Mouse (Mus musculus) heart, embryonic 11.5 days (tissue): Measurements from ENCODE around the gene Dll3. TPM values are rescaled to one million over a fixed set of nuclear protein-coding genes. Genes with fewer than 3 reads are reported as not detected.

Source experiments
- ATAC-seq: fragments of 200-750 bp; cut with Nextera tagmentation; replicated peaks from 2 replicates; pipeline ENCODE4 v1.8.0; 2017; ENCODE audit warnings: moderate library complexity; ENCODE audit not compliant: insufficient number of reproducible peaks, low FRiP score, low TSS enrichment
- H3K27ac ChIP-seq: fragments of 300-500 bp; sonication (generic); 2 replicates; pipeline ENCODE4 v1.5.1; 2014; ENCODE audit warnings: mild to moderate bottlenecking, low read depth, low read length
- H3K27me3 ChIP-seq: fragments of 300-500 bp; sonication (generic); 2 replicates; pipeline ENCODE4 v1.6.1; 2014; ENCODE audit warnings: mild to moderate bottlenecking, low read length, mixed read lengths; ENCODE audit not compliant: control insufficient read depth, insufficient read depth
- H3K36me3 ChIP-seq: fragments of 300-500 bp; sonication (generic); 2 replicates; pipeline ENCODE4 v1.6.1; 2014; ENCODE audit warnings: mild to moderate bottlenecking, low read length, moderate library complexity, mixed read lengths; ENCODE audit not compliant: control insufficient read depth, insufficient read depth
- H3K4me1 ChIP-seq: fragments of 300-500 bp; sonication (generic); 2 replicates; pipeline ENCODE4 v1.6.1; 2014; ENCODE audit warnings: low read length; ENCODE audit not compliant: control insufficient read depth, insufficient read depth
- H3K4me2 ChIP-seq: fragments of 300-500 bp; sonication (generic); 2 replicates; pipeline ENCODE4 v1.6.1; 2014; ENCODE audit warnings: mild to moderate bottlenecking, moderate library complexity
- H3K4me3 ChIP-seq: fragments of 300-500 bp; sonication (generic); 2 replicates; pipeline ENCODE4 v1.5.1; 2014; ENCODE audit warnings: low read depth, low read length
- H3K9ac ChIP-seq: fragments of 300-500 bp; sonication (generic); 2 replicates; pipeline ENCODE4 v1.6.1; 2014; ENCODE audit warnings: mild to moderate bottlenecking, low read depth, low read length, moderate library complexity
- H3K9me3 ChIP-seq: fragments of 300-500 bp; sonication (generic); replicated peaks from 2 replicates; pipeline ENCODE4 v1.6.1; 2016; ENCODE audit warnings: low read length; ENCODE audit not compliant: control insufficient read depth
- WGBS: fragments of 180-500 bp; shearing (Covaris S2); extraction: QIAGEN DNeasy Blood & Tissue Kit; methylation state at CpG from one replicate; pipeline ENCODE4 v1.1.7; 2014; ENCODE audit not compliant: insufficient replicate concordance; 5-methylcytosine and 5-hydroxymethylcytosine counted together
- polyA plus RNA-seq: library from polyadenylated mRNA; unstranded; fragments of >200 nt; fragmentation: Nextera tagmentation; extraction: Ambion mirVana; gene quantifications from 2 replicates; pipeline ENCODE4 v1.2.1, GENCODE M21; 2014

The Dll3 gene
- 0.24 and 0.43 TPM in 2 replicates for polyA plus RNA-seq

DNA sequence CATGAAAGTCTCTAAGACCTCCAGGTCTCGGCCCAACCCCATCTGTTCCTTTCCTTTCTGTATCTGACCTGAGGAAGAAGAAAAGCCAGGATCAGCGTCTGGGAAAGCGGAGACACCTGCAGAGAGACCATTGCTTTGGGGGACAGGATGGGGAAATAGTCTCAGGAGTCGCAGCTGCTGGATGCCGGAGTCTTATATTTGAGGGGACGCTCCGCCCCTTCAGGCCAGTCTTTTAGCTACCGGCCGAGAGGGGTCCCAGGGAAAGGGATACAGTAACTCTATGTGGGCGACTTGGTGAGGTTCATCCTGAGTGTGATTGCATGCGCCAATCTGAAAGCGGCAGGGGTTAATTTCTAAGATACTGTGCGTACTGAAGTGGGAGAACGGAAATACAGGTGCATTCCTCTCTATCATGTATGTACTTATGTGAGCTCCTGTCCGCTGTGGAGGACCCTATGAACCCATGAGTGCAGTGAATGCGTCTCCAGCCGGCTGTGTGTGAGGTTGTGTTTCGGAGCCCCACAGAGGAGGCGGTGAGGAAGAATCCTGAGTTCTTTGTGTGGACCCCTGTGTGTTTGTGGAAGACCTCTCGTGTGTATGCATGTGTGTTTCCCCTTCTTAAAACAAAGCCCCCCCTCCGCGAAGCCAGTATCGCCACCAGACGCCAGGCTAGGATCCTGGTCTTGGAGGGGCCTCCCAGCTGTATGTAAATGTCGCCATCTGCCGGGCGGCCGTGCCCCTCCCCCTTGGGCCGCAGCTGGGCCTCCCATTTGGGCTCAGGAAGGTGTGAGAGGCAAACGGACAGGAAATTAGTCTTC lies at the start of gene Dll3:
TSS of gene Dll3 (minus strand) at position 623 of the 818 bp plus-strand sequence.
- H3K9ac ChIP-seq = peak within 1 kb of the TSS; percentile 40
- H3K4me1 ChIP-seq = no peaks in the 10 kb centered on the region
- 1% methylated on average over 30 of the region's 30 CpGs for WGBS
- H3K9me3 ChIP-seq = no peaks in the 10 kb centered on the region
- H3K27ac ChIP-seq = no peak within 1 kb of the TSS
- peak within 1 kb of the TSS; percentile 65 for H3K4me2 ChIP-seq
- peak within 1 kb of the TSS; percentile 32 for H3K4me3 ChIP-seq
- H3K27me3 ChIP-seq = peaks cover 47% of the 10 kb centered on the region
- no peak for ATAC-seq
- H3K36me3 ChIP-seq = peaks cover 20% of the 10 kb centered on the region

DNA sequence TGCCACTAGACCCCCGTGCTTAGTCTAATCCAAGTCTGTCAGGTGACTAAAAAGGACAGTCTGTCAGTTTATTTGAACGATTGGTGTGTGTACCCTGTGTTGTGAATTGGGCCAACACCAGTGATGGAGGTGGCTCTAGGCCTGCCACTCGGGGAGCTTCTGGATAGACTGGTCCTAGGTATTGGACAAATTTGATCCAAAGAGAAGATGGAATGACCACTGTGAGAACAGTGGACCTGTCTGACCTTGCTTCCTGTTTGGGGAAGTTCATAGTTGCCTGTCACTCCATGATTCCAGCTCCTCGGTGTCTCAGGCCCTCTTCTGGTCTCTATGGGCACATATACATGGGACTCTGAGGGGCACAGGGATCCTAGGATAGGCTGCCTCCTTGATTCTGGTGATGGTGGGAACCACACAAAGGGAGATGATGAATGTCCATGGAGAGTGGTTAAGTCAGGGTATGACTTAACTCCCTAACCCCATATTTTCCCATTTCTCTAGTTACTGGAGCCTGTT lies 49.7 kb upstream of the Dll3 start:
- no peaks in the 10 kb centered on the region for H3K27me3 ChIP-seq
- H3K9me3 ChIP-seq = no peaks in the 10 kb centered on the region
- ATAC-seq = no peak
- H3K4me3 ChIP-seq = peak overlapping the region; percentile 92
- H3K4me1 ChIP-seq = peaks cover 14% of the 10 kb centered on the region
- 35% methylated on average over 4 of the region's 4 CpGs for WGBS
- H3K27ac ChIP-seq = no peak overlapping the region
- peaks cover 26% of the 10 kb centered on the region for H3K36me3 ChIP-seq
- H3K4me2 ChIP-seq = peak overlapping the region; percentile 94
- H3K9ac ChIP-seq = peak overlapping the region; percentile 98

DNA sequence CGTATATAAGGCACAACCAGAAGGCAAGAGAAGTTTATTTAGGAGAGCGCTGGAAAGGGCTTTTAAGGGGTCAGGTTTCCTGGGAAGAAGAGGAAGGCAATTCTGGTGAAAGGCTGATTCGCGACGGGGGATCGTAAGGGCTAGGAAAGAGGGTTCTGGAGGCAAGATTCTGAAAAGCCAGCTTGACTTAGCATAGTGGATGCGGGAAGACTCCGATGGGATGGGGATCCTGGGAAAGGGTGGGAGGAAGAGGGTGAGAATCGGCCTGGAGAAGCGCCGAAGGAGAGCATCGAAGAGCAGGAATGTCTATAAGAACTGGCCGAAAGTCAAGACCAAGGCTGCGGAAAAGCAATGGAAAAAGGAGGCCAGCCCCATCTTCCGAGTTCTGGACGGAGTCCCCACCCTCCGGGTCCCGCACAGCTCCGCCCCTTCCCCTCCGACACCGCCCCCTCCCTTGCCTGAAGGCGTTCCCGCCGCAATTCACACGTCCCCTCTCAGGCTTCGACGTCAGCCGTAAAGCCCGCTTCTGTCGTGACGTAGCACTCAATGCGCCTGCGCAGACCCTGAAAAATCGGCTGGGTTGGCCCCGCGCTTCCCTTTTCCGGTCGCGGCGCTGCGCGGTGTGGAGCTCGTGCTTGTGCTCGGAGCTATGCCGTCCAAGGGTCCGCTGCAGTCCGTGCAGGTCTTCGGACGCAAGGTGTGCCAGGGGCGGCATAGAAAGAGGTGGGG lies 48.3 kb upstream of the Dll3 start, which contains the start of gene Rps16:
TSS of gene Rps16 (plus strand) at position 498 of the 729 bp plus-strand sequence.
- peak within 1 kb of the TSS; percentile 98 for H3K9ac ChIP-seq
- H3K36me3 ChIP-seq = peaks cover 26% of the 10 kb centered on the region
- H3K4me3 ChIP-seq = peak within 1 kb of the TSS; percentile 92
- ATAC-seq = peak; percentile 94
- no peaks in the 10 kb centered on the region for H3K9me3 ChIP-seq
- H3K27me3 ChIP-seq = no peaks in the 10 kb centered on the region
- H3K4me1 ChIP-seq = peaks cover 10% of the 10 kb centered on the region
- peak within 1 kb of the TSS; percentile 86 for H3K27ac ChIP-seq
- peak within 1 kb of the TSS; percentile 94 for H3K4me2 ChIP-seq
- WGBS = under 1% methylated on average over 50 of the region's 50 CpGs

DNA sequence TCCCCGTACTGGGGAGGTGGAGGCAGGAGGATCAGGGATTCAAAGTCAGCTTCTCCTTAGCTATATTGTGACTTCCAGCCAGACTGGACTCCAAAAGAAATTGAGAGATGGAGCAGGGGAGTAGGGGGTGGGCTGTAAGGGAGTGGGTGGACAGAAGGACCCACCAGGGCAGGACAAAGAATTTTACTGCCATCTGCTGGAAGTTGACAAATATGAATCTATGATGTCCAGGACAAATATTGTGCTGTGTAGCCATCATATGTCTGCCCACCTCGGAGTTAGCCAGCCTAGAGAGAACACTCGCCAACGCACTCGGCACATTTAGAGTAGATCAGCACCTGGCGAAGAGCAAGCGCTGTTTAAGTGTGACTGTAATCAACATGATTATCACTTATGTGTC lies 46.6 kb upstream of the Dll3 start:
- no peak overlapping the region for H3K4me3 ChIP-seq
- no peaks in the 10 kb centered on the region for H3K9me3 ChIP-seq
- no peak overlapping the region for H3K27ac ChIP-seq
- H3K4me2 ChIP-seq = no peak overlapping the region
- no peak overlapping the region for H3K9ac ChIP-seq
- H3K4me1 ChIP-seq = peaks cover 10% of the 10 kb centered on the region
- peaks cover 15% of the 10 kb centered on the region for H3K36me3 ChIP-seq
- 74% methylated on average over 7 of the region's 7 CpGs for WGBS
- H3K27me3 ChIP-seq = no peaks in the 10 kb centered on the region
- no peak for ATAC-seq

DNA sequence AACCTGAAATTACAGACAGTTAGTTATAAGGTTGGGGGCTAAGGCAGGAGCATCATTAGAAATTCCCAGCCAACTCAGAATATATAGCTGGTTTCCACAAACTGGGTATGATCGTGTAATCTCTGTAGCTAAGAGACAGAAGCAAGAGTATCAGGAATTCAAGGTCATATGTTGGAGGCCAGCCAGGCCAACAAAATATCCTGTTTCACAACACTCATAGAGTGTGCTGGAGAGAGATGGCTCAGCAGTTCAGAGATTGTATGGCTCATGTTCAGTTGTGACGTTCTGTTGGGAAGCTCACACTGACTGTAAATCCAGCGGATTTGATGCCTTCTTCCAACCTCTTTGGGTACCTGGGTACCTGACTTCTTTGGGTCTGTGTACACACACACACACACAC lies 45.7 kb upstream of the Dll3 start:
- Histone ChIP-seq H3K9me3 (no peaks in the 10 kb centered on the region), H3K27ac (no peak overlapping the region), H3K9ac (no peak overlapping the region), H3K36me3 (peaks cover 7% of the 10 kb centered on the region; the same call in 1 of the 2 replicates), H3K4me1 (peaks cover 10% of the 10 kb centered on the region), H3K4me2 (no peak overlapping the region), H3K4me3 (no peak overlapping the region), H3K27me3 (no peaks in the 10 kb centered on the region)
- ATAC-seq = no peak
- WGBS = 76% methylated on average over 3 of the region's 3 CpGs

DNA sequence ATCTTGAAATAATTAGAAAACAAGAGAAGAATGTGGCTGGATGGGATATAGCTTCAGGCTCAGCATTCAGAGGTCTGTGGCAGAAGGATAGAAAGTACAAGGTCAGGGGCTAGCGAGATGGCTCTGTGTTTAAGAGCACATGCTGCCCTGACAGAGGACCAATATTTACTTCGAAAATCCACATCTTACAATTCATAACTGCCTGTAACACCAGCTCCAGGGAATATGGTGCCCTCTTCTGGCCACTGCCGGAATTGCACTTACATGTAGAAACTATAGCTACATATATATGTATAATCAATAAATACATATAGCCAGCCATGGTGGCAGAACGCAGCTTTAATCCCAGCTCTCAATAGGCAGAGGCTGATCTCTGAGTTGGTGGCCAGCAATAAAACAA lies 42.6 kb upstream of the Dll3 start:
- no peak overlapping the region for H3K9ac ChIP-seq
- no peak overlapping the region for H3K4me3 ChIP-seq
- H3K27ac ChIP-seq = no peak overlapping the region
- no peaks in the 10 kb centered on the region for H3K27me3 ChIP-seq
- 11% methylated on average over 4 of the region's 4 CpGs for WGBS
- no peaks in the 10 kb centered on the region for H3K36me3 ChIP-seq
- ATAC-seq = no peak
- H3K9me3 ChIP-seq = no peaks in the 10 kb centered on the region
- H3K4me1 ChIP-seq = peaks cover under 1% of the 10 kb centered on the region; the same call in 1 of the 2 replicates
- no peak overlapping the region for H3K4me2 ChIP-seq

DNA sequence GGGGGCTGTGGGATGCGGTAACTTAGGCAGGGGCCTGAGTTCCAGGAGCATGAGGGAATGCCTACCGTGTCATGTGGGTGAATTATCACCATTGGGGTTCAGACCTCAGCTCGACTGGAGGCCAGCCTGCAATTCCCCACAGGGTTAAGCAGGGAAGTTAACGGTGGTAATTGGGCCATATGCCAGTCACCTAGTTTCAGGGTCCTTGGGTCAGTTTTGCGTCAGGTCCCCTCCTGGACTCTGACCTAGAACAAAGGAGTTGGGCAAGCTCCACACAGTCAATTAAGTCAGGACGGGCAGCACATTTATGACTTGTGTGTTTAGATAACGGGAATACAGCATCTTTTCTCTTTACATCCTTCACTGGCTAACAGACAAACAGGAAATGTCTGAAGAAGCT lies 39.3 kb upstream of the Dll3 start:
- H3K4me3 ChIP-seq = no peak overlapping the region
- no peak for ATAC-seq
- H3K36me3 ChIP-seq = no peaks in the 10 kb centered on the region
- H3K9ac ChIP-seq = no peak overlapping the region
- no peak overlapping the region for H3K27ac ChIP-seq
- H3K4me1 ChIP-seq = peaks cover 11% of the 10 kb centered on the region; the same call in 1 of the 2 replicates
- H3K9me3 ChIP-seq = no peaks in the 10 kb centered on the region
- no peaks in the 10 kb centered on the region for H3K27me3 ChIP-seq
- H3K4me2 ChIP-seq = no peak overlapping the region
- 38% methylated on average over 7 of the region's 7 CpGs for WGBS

DNA sequence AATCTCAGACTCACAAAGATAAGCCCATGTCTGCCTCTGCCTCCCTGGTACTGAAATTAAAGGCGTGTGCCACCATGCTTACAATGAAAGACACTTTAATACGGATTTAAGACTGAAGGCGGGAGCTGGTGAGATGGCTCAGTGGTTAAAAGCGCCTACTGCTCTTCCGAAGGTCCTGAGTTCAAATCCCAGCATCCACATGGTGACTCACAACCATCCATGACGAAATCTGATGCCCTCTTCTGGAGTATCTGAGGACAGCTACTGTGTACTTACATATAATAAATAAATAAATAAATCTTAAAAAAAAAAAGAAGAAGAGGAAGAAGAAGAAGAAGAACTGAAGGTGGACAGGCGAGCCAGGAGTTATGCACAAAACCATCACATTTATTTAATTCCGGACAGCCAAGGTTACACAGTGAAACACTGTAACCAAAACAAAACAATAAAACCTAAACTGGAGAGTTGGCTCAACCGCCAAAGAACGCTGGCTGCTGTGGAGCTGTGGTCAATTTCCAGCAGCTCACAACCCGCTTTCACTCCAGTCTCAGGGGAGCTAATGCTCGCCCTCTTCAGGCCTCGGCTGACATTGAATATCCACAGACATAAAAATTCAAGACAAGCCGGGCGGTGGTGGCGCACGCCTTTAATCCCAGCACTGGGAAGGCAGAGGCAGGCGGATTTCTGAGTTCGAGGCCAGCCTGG lies 37.3 kb upstream of the Dll3 start:
- Histone ChIP-seq H3K4me1 (peaks cover 11% of the 10 kb centered on the region; the same call in 1 of the 2 replicates), H3K27me3 (no peaks in the 10 kb centered on the region), H3K4me3 (peak overlapping the region; percentile 80), H3K4me2 (peak overlapping the region; percentile 92), H3K9me3 (no peaks in the 10 kb centered on the region), H3K36me3 (0 out of 2 replicates have a peak, but pooled peaks cover 3% of the 10 kb centered on the region), H3K27ac (peak overlapping the region; percentile 90), H3K9ac (peak overlapping the region; percentile 87; the same call in 1 of the 2 replicates)
- WGBS = 78% methylated on average over 19 of the region's 19 CpGs
- no peak for ATAC-seq
